Mouse (Mus musculus): ENCODE measurements around the gene Hspb2.

GRCm38 (mm10) chr9:50775662-50776126, 23.5 kb upstream of the Hspb2 start:
- TF ChIP-seq EP300 (IDR thresholded peaks at IDR 0.05), result no peak
- no peak for TF ChIP-seq CTCF (IDR thresholded peaks at IDR 0.05)

Data from lung, postnatal 0 days (tissue).